Mouse (Mus musculus) liver, postnatal 0 days (tissue): ENCODE measurements around the gene Lhfp.

Experiments
- CTCF ChIP-seq: sonication (generic); IDR thresholded peaks from 2 replicates; pipeline ENCODE4 v1.5.1; 2016; ENCODE audit warnings: antibody characterized with exemption, low read depth
- EP300 ChIP-seq: IDR thresholded peaks from 2 replicates; pipeline ENCODE4 v1.6.1; 2016; ENCODE audit warnings: antibody characterized with exemption, low read depth, mild to moderate bottlenecking

- no peak for TF ChIP-seq CTCF
- TF ChIP-seq EP300, result no peak
Measured at GRCm38 (mm10) chr3:53173310-53174063, 132.2 kb downstream of the Lhfp start.
